Mouse (Mus musculus) ovary, adult 18-20 months (tissue): ENCODE data around the gene Capns2.
"Not testable (repeated sequence)": the region's sequence is repeated elsewhere in the genome, so short reads cannot be mapped to it uniquely, and the experiment has no call there.

Experiments
- DNase-seq: peaks from one replicate; pipeline ENCODE4 v3.0.0; 2022; ENCODE audit warnings: low spot score, mixed read lengths

Capns2 gene

GRCm38 (mm10) chr8:92901107-92901506 is at the start of gene Capns2:
Capns2 (plus strand) TSS chr8:92901407.
- no peak for DNase-seq

GRCm38 (mm10) chr8:92853188-92853983 is 47.8 kb upstream of the Capns2 start:
- no peak for DNase-seq

GRCm38 (mm10) chr8:92854673-92855072 is 46.5 kb upstream of the Capns2 start:
- no peak for DNase-seq

- peak; percentile 59 for DNase-seq
Measured at GRCm38 (mm10) chr8:92855171-92855894, 45.9 kb upstream of the Capns2 start, which contains the start of gene Lpcat2. Lpcat2 (plus strand) TSS chr8:92855339.

GRCm38 (mm10) chr8:92856273-92856986 is 44.8 kb upstream of the Capns2 start:
- DNase-seq, result no peak

- DNase-seq, result no peak
Measured at GRCm38 (mm10) chr8:92858475-92859182, 42.6 kb upstream of the Capns2 start.

GRCm38 (mm10) chr8:92861977-92862376 is 39.2 kb upstream of the Capns2 start:
- no peak for DNase-seq

- no peak for DNase-seq
Measured at GRCm38 (mm10) chr8:92870281-92870680, 30.9 kb upstream of the Capns2 start.

GRCm38 (mm10) chr8:92872063-92872759 is 29.0 kb upstream of the Capns2 start:
- DNase-seq, result no peak

GRCm38 (mm10) chr8:92875795-92876194 is 25.4 kb upstream of the Capns2 start:
- DNase-seq, result no peak

- DNase-seq, result no peak
Measured at GRCm38 (mm10) chr8:92881247-92881646, 20.0 kb upstream of the Capns2 start.

- DNase-seq, result no peak
Measured at GRCm38 (mm10) chr8:92883771-92884170, 17.4 kb upstream of the Capns2 start.

GRCm38 (mm10) chr8:92892216-92892615 is 9.0 kb upstream of the Capns2 start:
- not testable (repeated sequence) for DNase-seq

GRCm38 (mm10) chr8:92893870-92894269 is 7.3 kb upstream of the Capns2 start:
- DNase-seq, result no peak

- DNase-seq, result no peak
Measured at GRCm38 (mm10) chr8:92895053-92895452, 6.2 kb upstream of the Capns2 start.

- no peak for DNase-seq
Measured at GRCm38 (mm10) chr8:92896056-92896455, 5.2 kb upstream of the Capns2 start.

GRCm38 (mm10) chr8:92896611-92897010 is 4.6 kb upstream of the Capns2 start:
- DNase-seq, result no peak

- no peak for DNase-seq
Measured at GRCm38 (mm10) chr8:92897794-92898193, 3.4 kb upstream of the Capns2 start.

GRCm38 (mm10) chr8:92899590-92899989 is 1.6 kb upstream of the Capns2 start:
- no peak for DNase-seq

GRCm38 (mm10) chr8:92902981-92903380 is 1.8 kb downstream of the Capns2 start:
- DNase-seq, result no peak

- no peak for DNase-seq
Measured at GRCm38 (mm10) chr8:92903488-92904135, 2.4 kb downstream of the Capns2 start.
